Mouse (Mus musculus): Measurements from ENCODE around the gene Cubn. TPM values are rescaled to one million over a fixed set of nuclear protein-coding genes. Genes with fewer than 3 reads are reported as not detected.

The Cubn gene
- total and polyA plus RNA-seq, 3 experiments: 0.03 to 0.09 (median 0.04) TPM

GRCm38 (mm10) chr2:13413520-13414178, 78.0 kb downstream of the Cubn start:
- peak; percentile 84 for DNase-seq (ENCODE audit: extremely low read depth)
- H3K9ac ChIP-seq (ENCODE audit: insufficient read depth, low read depth): no peak overlapping the region
- H3K4me2 ChIP-seq (ENCODE audit: insufficient read depth, low read depth, poor library complexity, severe bottlenecking): peak overlapping the region; percentile 69
- in situ Hi-C loops (cut with MboI; ENCODE audit: low pct_ligation_motif_present, low pct_unique_long_range_greater_than_20kb, low sequenced_read_pairs) (no loop called here), dilution Hi-C loops (cut with MboI; ENCODE audit: extremely low pct_ligation_motif_present, extremely low pct_unique_long_range_greater_than_20kb, low sequenced_read_pairs) (no loop called here)
- H3K27ac ChIP-seq (ENCODE audit: insufficient read depth, low read depth): peak overlapping the region; percentile 24; the same call in 1 of the 2 replicates
- no peak for TF ChIP-seq MAZ (IDR thresholded peaks at IDR 0.05; ENCODE audit: low read depth, low read length)
- no peak for TF ChIP-seq RCOR1 (conservative IDR thresholded peaks at IDR 0.05; ENCODE audit: low read depth, low read length)
- TF ChIP-seq MXI1 (IDR thresholded peaks at IDR 0.05; ENCODE audit: low read depth, low read length): peak; percentile 73; the same call in 1 of the 2 replicates
- no peak for TF ChIP-seq USF1 (IDR thresholded peaks at IDR 0.05; ENCODE audit: low read depth, low read length)
- no peak for TF ChIP-seq NRF1 (IDR thresholded peaks at IDR 0.05; ENCODE audit: low read depth, low read length)
- TF ChIP-seq CHD1 (IDR thresholded peaks at IDR 0.05; ENCODE audit: low read depth, low read length): no peak
- no peak for TF ChIP-seq KAT2A (IDR thresholded peaks at IDR 0.05; ENCODE audit: insufficient replicate concordance, low read length)
- 0 out of 2 replicates have a peak, but pooled peaks have one; percentile 29 for TF ChIP-seq HCFC1 (IDR thresholded peaks at IDR 0.05; ENCODE audit: low read depth, low read length)
- TF ChIP-seq ZC3H11A (IDR thresholded peaks at IDR 0.05; ENCODE audit: low read depth, low read length): no peak
- TF ChIP-seq POLR2AphosphoS2 (IDR thresholded peaks at IDR 0.05; ENCODE audit: low read depth, low read length): no peak
- TF ChIP-seq MAX (IDR thresholded peaks at IDR 0.05; ENCODE audit: low read length): peak; percentile 76; the same call in 1 of the 2 replicates
- TF ChIP-seq RAD21 (IDR thresholded peaks at IDR 0.05; ENCODE audit: low read depth, low read length): no peak
- TF ChIP-seq ZNF384 (IDR thresholded peaks at IDR 0.05; ENCODE audit: low read depth, low read length): no peak
- peak; percentile 80 for TF ChIP-seq IRF4 (IDR thresholded peaks at IDR 0.05; ENCODE audit: low read depth, low read length)
- peak; percentile 71 for TF ChIP-seq ELF1 (IDR thresholded peaks at IDR 0.05; ENCODE audit: low read depth, low read length)
- TF ChIP-seq MEF2A (IDR thresholded peaks at IDR 0.05; ENCODE audit: borderline replicate concordance, low read depth, low read length): peak; percentile 81; the same call in 1 of the 2 replicates
- TF ChIP-seq POLR2A (IDR thresholded peaks at IDR 0.05; ENCODE audit: low read depth, low read length): peak; percentile 45
- TF ChIP-seq NELFE (IDR thresholded peaks at IDR 0.05; ENCODE audit: low read depth, low read length): no peak
- TF ChIP-seq SIN3A (IDR thresholded peaks at IDR 0.05; ENCODE audit: low read length): no peak
- TF ChIP-seq EP300 (IDR thresholded peaks at IDR 0.05; ENCODE audit: low read length): peak; percentile 89
- no peak for TF ChIP-seq MAFK (IDR thresholded peaks at IDR 0.05; ENCODE audit: insufficient replicate concordance, low read length)
- no peak for TF ChIP-seq USF2 (conservative IDR thresholded peaks at IDR 0.05; ENCODE audit: low read depth, low read length)
- TF ChIP-seq TBP (conservative IDR thresholded peaks at IDR 0.05; ENCODE audit: low read depth, low read length): no peak
- TF ChIP-seq ZMIZ1 (IDR thresholded peaks at IDR 0.05; ENCODE audit: low read depth, low read length): no peak
- no peak for TF ChIP-seq GABPA (IDR thresholded peaks at IDR 0.05; ENCODE audit: insufficient replicate concordance, low read depth, low read length)
- TF ChIP-seq BHLHE40 (IDR thresholded peaks at IDR 0.05; ENCODE audit: low read depth, low read length): peak; percentile 86
- TF ChIP-seq UBTF (IDR thresholded peaks at IDR 0.05; ENCODE audit: low read depth, low read length): no peak
- TF ChIP-seq MYC (IDR thresholded peaks at IDR 0.05; ENCODE audit: low read depth, low read length): peak; percentile 55
- TF ChIP-seq CHD2 (IDR thresholded peaks at IDR 0.05; ENCODE audit: low read length): no peak
- no peak for TF ChIP-seq SMC3 (IDR thresholded peaks at IDR 0.05; ENCODE audit: low read depth, low read length)
- TF ChIP-seq E2F4 (IDR thresholded peaks at IDR 0.05; ENCODE audit: insufficient replicate concordance, low read depth, low read length): no peak
- peak; percentile 56; the same call in 1 of the 2 replicates for TF ChIP-seq TCF12 (IDR thresholded peaks at IDR 0.05; ENCODE audit: low read depth, low read length)
- peak; percentile 69 for TF ChIP-seq ETS1 (conservative IDR thresholded peaks at IDR 0.05; ENCODE audit: low read depth, low read length)
- no peak for TF ChIP-seq ZKSCAN1 (IDR thresholded peaks at IDR 0.05; ENCODE audit: borderline replicate concordance, low read depth, low read length)
- no peak for TF ChIP-seq CTCF (conservative IDR thresholded peaks at IDR 0.05 in 1 of 2, IDR thresholded peaks at IDR 0.05 in 1 of 2; ENCODE audit: low read depth in 2 of 2, low read length in 2 of 2)
- peak; percentile 88 for TF ChIP-seq JUND (conservative IDR thresholded peaks at IDR 0.05; ENCODE audit: low read depth, low read length)
- TF ChIP-seq PAX5 (IDR thresholded peaks at IDR 0.05; ENCODE audit: low read length): no peak
- peak; percentile 90 for TF ChIP-seq JUN (IDR thresholded peaks at IDR 0.05; ENCODE audit: insufficient read depth, low read depth, low read length)
- no peak overlapping the region for H3K4me3 ChIP-seq (replicated peaks in 1 of 3; ENCODE audit: low read depth in 2 of 3, low read length in 2 of 3, poor library complexity in 1 of 3)
- H3K79me2 ChIP-seq (replicated peaks; ENCODE audit: control insufficient read depth, extremely low read depth, insufficient read depth, poor library complexity, severe bottlenecking): no peaks in the 10 kb centered on the region
- H3K36me3 ChIP-seq (replicated peaks in 1 of 2; ENCODE audit: control insufficient read depth in 1 of 2, insufficient read depth in 1 of 2, low read length in 1 of 2): no peaks in the 10 kb centered on the region
- no peaks in the 10 kb centered on the region for H3K27me3 ChIP-seq (replicated peaks)
- peaks cover 13 to 39% of the 10 kb centered on the region in 2 experiments for H3K4me1 ChIP-seq (ENCODE audit: control insufficient read depth in 1 of 2, insufficient read depth in 2 of 2)
- H3K9me3 ChIP-seq (replicated peaks; ENCODE audit: low read length): no peaks in the 10 kb centered on the region
